Mouse (Mus musculus): ENCODE results near the gene Psip1.
"Not testable (repeated sequence)": the region's sequence is repeated elsewhere in the genome, so short reads cannot be mapped to it uniquely, and the experiment has no call there.

Psip1 gene

GRCm38 (mm10) chr4:83500154-83501036 lies 14.1 kb upstream of the Psip1 start:
- no peak for DNase-seq

- not testable (repeated sequence) for DNase-seq
Observed at GRCm38 (mm10) chr4:83497013-83497412, 10.8 kb upstream of the Psip1 start.

- DNase-seq = no peak
Observed at GRCm38 (mm10) chr4:83493112-83493511, 6.9 kb upstream of the Psip1 start.

- no peak for DNase-seq
Observed at GRCm38 (mm10) chr4:83489121-83489520, 2.9 kb upstream of the Psip1 start.

GRCm38 (mm10) chr4:83485735-83486116 lies 533 bp downstream of the Psip1 start:
- DNase-seq = peak; percentile 92

GRCm38 (mm10) chr4:83485250-83485649 lies 1.0 kb downstream of the Psip1 start:
- no peak for DNase-seq

- no peak for DNase-seq
Observed at GRCm38 (mm10) chr4:83468208-83468607, 18.1 kb downstream of the Psip1 start.

GRCm38 (mm10) chr4:83467615-83468014 lies 18.6 kb downstream of the Psip1 start:
- DNase-seq = no peak

- DNase-seq = no peak
Observed at GRCm38 (mm10) chr4:83464827-83465226, 21.4 kb downstream of the Psip1 start.

- no peak for DNase-seq
Observed at GRCm38 (mm10) chr4:83460106-83460505, 26.2 kb downstream of the Psip1 start.

GRCm38 (mm10) chr4:83450785-83451184 lies 35.5 kb downstream of the Psip1 start:
- no peak for DNase-seq

GRCm38 (mm10) chr4:83441050-83441449 lies 45.2 kb downstream of the Psip1 start:
- no peak for DNase-seq

- DNase-seq = no peak
Observed at GRCm38 (mm10) chr4:83439045-83439444, 47.2 kb downstream of the Psip1 start.

- DNase-seq = no peak
Observed at GRCm38 (mm10) chr4:83438116-83438515, 48.1 kb downstream of the Psip1 start.

- no peak for DNase-seq
Observed at GRCm38 (mm10) chr4:83436375-83436774, 49.9 kb downstream of the Psip1 start.

GRCm38 (mm10) chr4:83432901-83433300 lies 53.4 kb downstream of the Psip1 start:
- no peak for DNase-seq

GRCm38 (mm10) chr4:83431950-83432349 lies 54.3 kb downstream of the Psip1 start:
- no peak for DNase-seq

GRCm38 (mm10) chr4:83428845-83429244 lies 57.4 kb downstream of the Psip1 start:
- DNase-seq = peak; percentile 37

- DNase-seq = no peak
Observed at GRCm38 (mm10) chr4:83427696-83428095, 58.6 kb downstream of the Psip1 start.

GRCm38 (mm10) chr4:83427141-83427540 lies 59.1 kb downstream of the Psip1 start:
- no peak for DNase-seq

- no peak for DNase-seq
Observed at GRCm38 (mm10) chr4:83425119-83425518, 61.1 kb downstream of the Psip1 start.

- no peak for DNase-seq
Observed at GRCm38 (mm10) chr4:83423641-83424040, 62.6 kb downstream of the Psip1 start.

- no peak for DNase-seq
Observed at GRCm38 (mm10) chr4:83418781-83419180, 67.5 kb downstream of the Psip1 start.

- no peak for DNase-seq
Observed at GRCm38 (mm10) chr4:83417820-83418186, 68.5 kb downstream of the Psip1 start.

All from thymus, postnatal 25 days (tissue).